In genomic region chr7:127574115-127574514, GRCm38 (mm10) we compare ENCODE assay signal across 8 mouse cellular contexts. TPM values are rescaled to one million over a fixed set of nuclear protein-coding genes. Genes with fewer than 3 reads are reported as not detected.
DNase-seq lines count a peak whose midpoint lies in the region; ATAC-seq and TF ChIP-seq lines count a peak whose summit lies in the region.

No protein-coding gene starts in this region.

- no peaks in the 10 kb centered on the region for H3K27me3 ChIP-seq in thymus, adult 2 months (ENCODE audit: control insufficient read depth, insufficient read depth, low read length)
- H3K27me3 ChIP-seq in liver, embryonic 11.5 days (replicated peaks; ENCODE audit: control insufficient read depth, insufficient read depth, low read length) = no peaks in the 10 kb centered on the region

- TF ChIP-seq POLR2A in thymus, adult 2 months (IDR thresholded peaks at IDR 0.05; ENCODE audit: control insufficient read depth, extremely low read depth, insufficient read depth, low read length, poor library complexity) = no peak

- DNase-seq in cerebellum, adult 9-10 months = peak; percentile 37
- DNase-seq in cerebellum, adult 8-10 months = no peak
- no peak for DNase-seq in thymus, adult 2 months
- no peak for DNase-seq in thymus, postnatal 25 days
- DNase-seq in liver, embryonic 11.5 days (ENCODE audit: low spot score) = no peak
- DNase-seq in right cerebral cortex, postnatal 10 days (ENCODE audit: low spot score in 2 of 2) = no peak
- DNase-seq in right cerebral cortex, adult 18-20 months = no peak
- DNase-seq in adrenal gland, postnatal 14 days = no peak

- H3K4me2 ChIP-seq in liver, embryonic 11.5 days = peak overlapping the region; percentile 84

- H3K9ac ChIP-seq in liver, embryonic 11.5 days (ENCODE audit: low read depth, low read length) = peak overlapping the region; percentile 80

- no peak for TF ChIP-seq CTCF in thymus, adult 2 months (IDR thresholded peaks at IDR 0.05; ENCODE audit: borderline replicate concordance, control insufficient read depth, extremely low read depth, insufficient read depth, low read length, poor library complexity)

- ATAC-seq in liver, embryonic 11.5 days (replicated peaks; ENCODE audit: low FRiP score) = no peak

- H3K4me3 ChIP-seq in thymus, adult 2 months (ENCODE audit: control insufficient read depth, insufficient read depth, low read length) = 0 out of 2 replicates have a peak overlapping the region, but pooled peaks have one; percentile 8
- peak overlapping the region; percentile 90 for H3K4me3 ChIP-seq in liver, embryonic 11.5 days (ENCODE audit: low read depth, low read length)

- peak overlapping the region; percentile 52 for H3K27ac ChIP-seq in thymus, adult 2 months (ENCODE audit: control insufficient read depth, insufficient read depth, low read length)
- H3K27ac ChIP-seq in liver, embryonic 11.5 days (ENCODE audit: low read depth, low read length) = peak overlapping the region; percentile 67

- H3K4me1 ChIP-seq in thymus, adult 2 months (replicated peaks; ENCODE audit: control insufficient read depth, insufficient read depth, low read length) = peaks cover 10% of the 10 kb centered on the region
- peaks cover 10% of the 10 kb centered on the region for H3K4me1 ChIP-seq in liver, embryonic 11.5 days (replicated peaks; ENCODE audit: control insufficient read depth, insufficient read depth, low read length)

- 6% methylated on average over 7 of the region's 7 CpGs for WGBS in thymus, adult 2 months
- 15% methylated on average over 7 of the region's 7 CpGs for WGBS in liver, embryonic 11.5 days

- H3K9me3 ChIP-seq in liver, embryonic 11.5 days (ENCODE audit: control insufficient read depth, low read length) = no peaks in the 10 kb centered on the region

- H3K36me3 ChIP-seq in thymus, adult 2 months (ENCODE audit: control insufficient read depth, insufficient read depth, low read length) = peaks cover 14% of the 10 kb centered on the region; the same call in 1 of the 2 replicates
- 0 out of 2 replicates have a peak, but pooled peaks cover 2% of the 10 kb centered on the region for H3K36me3 ChIP-seq in liver, embryonic 11.5 days (ENCODE audit: control insufficient read depth, insufficient read depth, low read length)

RNA-seq across cellular contexts. Expression of gene Phkg2, which starts 1.0 kb away (rescaled TPM):
- polyA plus RNA-seq in thymus, adult 2 months (2012; rRNA removed) = 193 and 202 TPM in 2 replicates
- 41.6 and 41.7 TPM in 2 replicates for polyA plus RNA-seq in liver, embryonic 11.5 days (2014; fragmentation: Nextera tagmentation; extraction: Ambion mirVana)
- total RNA-seq in adrenal gland, postnatal 14 days (2021) = 36.6 and 44.4 TPM in 2 replicates

RNA-seq across cellular contexts. Expression of gene Tmem265, which starts 12.9 kb away (rescaled TPM):
- polyA plus RNA-seq in thymus, adult 2 months (2012; rRNA removed) = 12.5 and 12.8 TPM in 2 replicates
- polyA plus RNA-seq in liver, embryonic 11.5 days (2014; fragmentation: Nextera tagmentation; extraction: Ambion mirVana) = 6.9 and 11.1 TPM in 2 replicates
- not detected in 2 replicates for total RNA-seq in adrenal gland, postnatal 14 days (2021)

RNA-seq across cellular contexts. Expression of gene Ccdc189, which starts 14.3 kb away (rescaled TPM):
- polyA plus RNA-seq in thymus, adult 2 months (2012; rRNA removed) = 1.5 and 2.9 TPM in 2 replicates
- 5.4 and 6.2 TPM in 2 replicates for polyA plus RNA-seq in liver, embryonic 11.5 days (2014; fragmentation: Nextera tagmentation; extraction: Ambion mirVana)
- total RNA-seq in adrenal gland, postnatal 14 days (2021) = 7.5 and 10.7 TPM in 2 replicates

RNA-seq across cellular contexts. Expression of gene Rnf40, which starts 14.5 kb away (rescaled TPM):
- 65.9 and 67.4 TPM in 2 replicates for polyA plus RNA-seq in thymus, adult 2 months (2012; rRNA removed)
- 44.1 and 49.0 TPM in 2 replicates for polyA plus RNA-seq in liver, embryonic 11.5 days (2014; fragmentation: Nextera tagmentation; extraction: Ambion mirVana)
- 56.0 and 62.8 TPM in 2 replicates for total RNA-seq in adrenal gland, postnatal 14 days (2021)

RNA-seq across cellular contexts. Expression of gene Zfp629, which starts 41.5 kb away (rescaled TPM):
- 27.7 and 33.1 TPM in 2 replicates for polyA plus RNA-seq in thymus, adult 2 months (2012; rRNA removed)
- polyA plus RNA-seq in liver, embryonic 11.5 days (2014; fragmentation: Nextera tagmentation; extraction: Ambion mirVana) = 8.3 and 9.8 TPM in 2 replicates
- 21.6 and 26.4 TPM in 2 replicates for total RNA-seq in adrenal gland, postnatal 14 days (2021)
